Mouse (Mus musculus): ENCODE data around the gene Egfl8.

- no peak for TF ChIP-seq CTCF (IDR thresholded peaks at IDR 0.05; ENCODE audit: borderline replicate concordance, insufficient read depth, low read length)
- TF ChIP-seq POLR2A (IDR thresholded peaks at IDR 0.05; ENCODE audit: low read depth, low read length), result peak; percentile 92
Measured at GRCm38 (mm10) chr17:34587423-34587811, 28.4 kb downstream of the Egfl8 start.

All from embryonic fibroblast, embryonic 13.5 days (primary cell).